Mouse (Mus musculus): ENCODE data around the gene Lrrc8b. TPM values are rescaled to one million over a fixed set of nuclear protein-coding genes. Genes with fewer than 3 reads are reported as not detected.
A peak's percentile ranks its signal among the peaks of the same experiment; 100 is the strongest.

Gene Lrrc8b
- total RNA-seq (2021): 10 to 100 TPM; 65.5 to 70.3 TPM

- peak; percentile 65 to 79 for DNase-seq (ENCODE audit: extremely low spot score in 1 of 2, low spot score in 1 of 2)
Observed at GRCm38 (mm10) chr5:105415198-105415791, at the start of gene Lrrc8b. Lrrc8b (plus strand) TSS chr5:105415775.

- no peak for DNase-seq (ENCODE audit: extremely low spot score in 1 of 2, low spot score in 1 of 2)
Observed at GRCm38 (mm10) chr5:105381482-105381881, 34.1 kb upstream of the Lrrc8b start.

GRCm38 (mm10) chr5:105390346-105390745, 25.2 kb upstream of the Lrrc8b start:
- DNase-seq (ENCODE audit: extremely low spot score in 1 of 2, low spot score in 1 of 2): no peak

GRCm38 (mm10) chr5:105393731-105394130, 21.8 kb upstream of the Lrrc8b start:
- DNase-seq (ENCODE audit: extremely low spot score in 1 of 2, low spot score in 1 of 2): no peak

GRCm38 (mm10) chr5:105395188-105395587, 20.4 kb upstream of the Lrrc8b start:
- no peak for DNase-seq (ENCODE audit: extremely low spot score in 1 of 2, low spot score in 1 of 2)

GRCm38 (mm10) chr5:105398966-105399365, 16.6 kb upstream of the Lrrc8b start:
- no peak for DNase-seq (ENCODE audit: extremely low spot score in 1 of 2, low spot score in 1 of 2)

- DNase-seq (ENCODE audit: extremely low spot score in 1 of 2, low spot score in 1 of 2): peak in 1 of 2 experiments; percentile 86
Observed at GRCm38 (mm10) chr5:105399631-105400423, 15.7 kb upstream of the Lrrc8b start.

GRCm38 (mm10) chr5:105400424-105401375, 14.9 kb upstream of the Lrrc8b start:
- DNase-seq (ENCODE audit: extremely low spot score in 1 of 2, low spot score in 1 of 2): peak in 1 of 2 experiments; percentile 24

GRCm38 (mm10) chr5:105401536-105401935, 14.0 kb upstream of the Lrrc8b start:
- no peak for DNase-seq (ENCODE audit: extremely low spot score in 1 of 2, low spot score in 1 of 2)

GRCm38 (mm10) chr5:105404961-105405360, 10.6 kb upstream of the Lrrc8b start:
- peak; percentile 67 to 97 for DNase-seq (ENCODE audit: extremely low spot score in 1 of 2, low spot score in 1 of 2)

GRCm38 (mm10) chr5:105407661-105408060, 7.9 kb upstream of the Lrrc8b start:
- DNase-seq (ENCODE audit: extremely low spot score in 1 of 2, low spot score in 1 of 2): no peak

GRCm38 (mm10) chr5:105409092-105409491, 6.5 kb upstream of the Lrrc8b start:
- DNase-seq (ENCODE audit: extremely low spot score in 1 of 2, low spot score in 1 of 2): no peak

GRCm38 (mm10) chr5:105410521-105411293, 4.9 kb upstream of the Lrrc8b start:
- no peak for DNase-seq (ENCODE audit: extremely low spot score in 1 of 2, low spot score in 1 of 2)

- DNase-seq (ENCODE audit: extremely low spot score in 1 of 2, low spot score in 1 of 2): no peak
Observed at GRCm38 (mm10) chr5:105411294-105411570, 4.3 kb upstream of the Lrrc8b start.

- no peak for DNase-seq (ENCODE audit: extremely low spot score in 1 of 2, low spot score in 1 of 2)
Observed at GRCm38 (mm10) chr5:105411768-105412167, 3.8 kb upstream of the Lrrc8b start.

GRCm38 (mm10) chr5:105412634-105413033, 2.9 kb upstream of the Lrrc8b start:
- DNase-seq (ENCODE audit: extremely low spot score in 1 of 2, low spot score in 1 of 2): no peak

GRCm38 (mm10) chr5:105414341-105415120, 1.0 kb upstream of the Lrrc8b start:
- DNase-seq (ENCODE audit: extremely low spot score in 1 of 2, low spot score in 1 of 2): no peak

- DNase-seq (ENCODE audit: extremely low spot score in 1 of 2, low spot score in 1 of 2): no peak
Observed at GRCm38 (mm10) chr5:105415951-105416675, 538 bp downstream of the Lrrc8b start.

GRCm38 (mm10) chr5:105417217-105417616, 1.6 kb downstream of the Lrrc8b start:
- no peak for DNase-seq (ENCODE audit: extremely low spot score in 1 of 2, low spot score in 1 of 2)
